Mouse (Mus musculus): ENCODE results near the gene Gp1ba. TPM values are rescaled to one million over a fixed set of nuclear protein-coding genes. Genes with fewer than 3 reads are reported as not detected.

Gene Gp1ba
- polyA plus RNA-seq, 1 experiment = 0.19 TPM

- Histone ChIP-seq H3K27ac (ENCODE audit: control insufficient read depth, insufficient read depth, low read depth, low read length) (no peak overlapping the region), H3K4me3 (ENCODE audit: control insufficient read depth, low read depth, low read length) (no peak overlapping the region), H3K36me3 (ENCODE audit: control insufficient read depth, insufficient read depth, low read length) (no peaks in the 10 kb centered on the region; the same call in 1 of the 2 replicates), H3K27me3 (ENCODE audit: control insufficient read depth, insufficient read depth, low read length) (no peaks in the 10 kb centered on the region), H3K4me1 (ENCODE audit: control insufficient read depth, insufficient read depth, low read length) (peaks cover 16% of the 10 kb centered on the region)
- TF ChIP-seq POLR2A (IDR thresholded peaks at IDR 0.05; ENCODE audit: control insufficient read depth, low read depth, low read length) = no peak
- no peak for TF ChIP-seq CTCF (IDR thresholded peaks at IDR 0.05; ENCODE audit: control insufficient read depth, insufficient read depth, insufficient replicate concordance, low read depth, low read length)
These were observed 19.1 kb downstream of the Gp1ba start for GRCm38 (mm10) chr11:70657991-70658390.

- Histone ChIP-seq H3K27ac (ENCODE audit: control insufficient read depth, insufficient read depth, low read depth, low read length) (no peak overlapping the region), H3K4me3 (ENCODE audit: control insufficient read depth, low read depth, low read length) (no peak overlapping the region)
These were observed 19.6 kb downstream of the Gp1ba start for GRCm38 (mm10) chr11:70658521-70658920.

DNA sequence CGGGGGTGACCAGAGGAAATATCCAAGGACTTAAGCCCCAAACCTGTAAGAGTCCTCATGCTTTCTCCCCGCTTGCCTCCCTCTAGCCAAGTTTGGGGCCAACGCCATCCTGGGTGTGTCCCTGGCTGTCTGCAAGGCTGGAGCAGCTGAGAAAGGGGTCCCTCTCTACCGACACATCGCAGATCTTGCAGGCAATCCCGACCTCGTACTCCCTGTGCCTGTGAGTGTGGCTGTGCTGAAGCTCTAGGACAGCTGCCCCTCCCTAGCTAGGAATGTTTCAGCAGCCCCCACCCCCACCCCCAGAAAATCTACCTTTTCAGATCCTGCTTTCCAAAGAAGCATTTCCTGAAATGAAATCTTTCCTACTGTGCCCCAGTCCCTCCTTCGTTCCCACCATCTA lies 20.0 kb downstream of the Gp1ba start:
- H3K4me1 ChIP-seq (ENCODE audit: control insufficient read depth, insufficient read depth, low read length) = peaks cover 16% of the 10 kb centered on the region
- no peak overlapping the region for H3K27ac ChIP-seq (ENCODE audit: control insufficient read depth, insufficient read depth, low read depth, low read length)
- TF ChIP-seq CTCF (IDR thresholded peaks at IDR 0.05; ENCODE audit: control insufficient read depth, insufficient read depth, insufficient replicate concordance, low read depth, low read length) (no peak), POLR2A (IDR thresholded peaks at IDR 0.05; ENCODE audit: control insufficient read depth, low read depth, low read length) (no peak)
- no peaks in the 10 kb centered on the region for H3K27me3 ChIP-seq (ENCODE audit: control insufficient read depth, insufficient read depth, low read length)
- no peak overlapping the region for H3K4me3 ChIP-seq (ENCODE audit: control insufficient read depth, low read depth, low read length)
- H3K36me3 ChIP-seq (ENCODE audit: control insufficient read depth, insufficient read depth, low read length) = no peaks in the 10 kb centered on the region; the same call in 1 of the 2 replicates

More at GRCm38 (mm10) chr11:70658521-70658920, 19.6 kb downstream of the Gp1ba start:
- Histone ChIP-seq H3K4me1 (ENCODE audit: control insufficient read depth, insufficient read depth, low read length) (peaks cover 16% of the 10 kb centered on the region), H3K36me3 (ENCODE audit: control insufficient read depth, insufficient read depth, low read length) (no peaks in the 10 kb centered on the region; the same call in 1 of the 2 replicates), H3K27me3 (ENCODE audit: control insufficient read depth, insufficient read depth, low read length) (no peaks in the 10 kb centered on the region)
- TF ChIP-seq CTCF (IDR thresholded peaks at IDR 0.05; ENCODE audit: control insufficient read depth, insufficient read depth, insufficient replicate concordance, low read depth, low read length) = no peak
- no peak for TF ChIP-seq POLR2A (IDR thresholded peaks at IDR 0.05; ENCODE audit: control insufficient read depth, low read depth, low read length)

- no peak overlapping the region for H3K4me3 ChIP-seq (ENCODE audit: control insufficient read depth, low read depth, low read length)
- H3K27me3 ChIP-seq (ENCODE audit: control insufficient read depth, insufficient read depth, low read length) = no peaks in the 10 kb centered on the region
- H3K4me1 ChIP-seq (ENCODE audit: control insufficient read depth, insufficient read depth, low read length) = peaks cover 16% of the 10 kb centered on the region
- H3K36me3 ChIP-seq (ENCODE audit: control insufficient read depth, insufficient read depth, low read length) = no peaks in the 10 kb centered on the region; the same call in none of the 2 replicates
- TF ChIP-seq CTCF (IDR thresholded peaks at IDR 0.05; ENCODE audit: control insufficient read depth, insufficient read depth, insufficient replicate concordance, low read depth, low read length) (no peak), POLR2A (IDR thresholded peaks at IDR 0.05; ENCODE audit: control insufficient read depth, low read depth, low read length) (no peak)
- H3K27ac ChIP-seq (ENCODE audit: control insufficient read depth, insufficient read depth, low read depth, low read length) = no peak overlapping the region
These were observed 21.6 kb downstream of the Gp1ba start for GRCm38 (mm10) chr11:70660571-70660970.

DNA sequence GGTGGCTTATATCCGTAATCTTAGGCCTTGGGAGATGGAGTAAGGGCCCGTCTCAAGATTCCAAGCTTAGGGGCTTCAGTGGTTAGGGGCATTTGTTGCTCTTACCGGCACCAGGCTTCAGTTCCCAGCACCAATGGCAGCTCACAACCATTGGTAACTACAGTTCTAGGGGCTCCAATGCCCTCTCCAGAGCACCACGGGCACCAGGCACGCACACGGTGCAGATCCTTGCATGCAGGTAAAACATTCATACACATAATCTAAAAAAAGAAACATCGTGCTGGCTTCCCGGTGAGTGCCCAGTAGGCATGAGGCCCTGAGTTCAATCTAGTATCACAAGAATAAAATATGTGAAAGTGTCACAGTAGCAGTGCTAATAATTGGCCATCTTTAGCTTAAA lies 24.2 kb downstream of the Gp1ba start:
- Histone ChIP-seq H3K36me3 (ENCODE audit: control insufficient read depth, insufficient read depth, low read length) (no peaks in the 10 kb centered on the region; the same call in none of the 2 replicates), H3K27me3 (ENCODE audit: control insufficient read depth, insufficient read depth, low read length) (no peaks in the 10 kb centered on the region)

GRCm38 (mm10) chr11:70663957-70664356 lies 25.0 kb downstream of the Gp1ba start:
- no peaks in the 10 kb centered on the region; the same call in none of the 2 replicates for H3K36me3 ChIP-seq (ENCODE audit: control insufficient read depth, insufficient read depth, low read length)
- H3K27me3 ChIP-seq (ENCODE audit: control insufficient read depth, insufficient read depth, low read length) = no peaks in the 10 kb centered on the region
- no peak for TF ChIP-seq POLR2A (IDR thresholded peaks at IDR 0.05; ENCODE audit: control insufficient read depth, low read depth, low read length)
- TF ChIP-seq CTCF (IDR thresholded peaks at IDR 0.05; ENCODE audit: control insufficient read depth, insufficient read depth, insufficient replicate concordance, low read depth, low read length) = no peak
- no peak overlapping the region for H3K27ac ChIP-seq (ENCODE audit: control insufficient read depth, insufficient read depth, low read depth, low read length)
- peaks cover 4% of the 10 kb centered on the region for H3K4me1 ChIP-seq (ENCODE audit: control insufficient read depth, insufficient read depth, low read length)
- H3K4me3 ChIP-seq (ENCODE audit: control insufficient read depth, low read depth, low read length) = no peak overlapping the region

More for the DNA sequence above, 24.2 kb downstream of the Gp1ba start:
- Histone ChIP-seq H3K4me1 (ENCODE audit: control insufficient read depth, insufficient read depth, low read length) (no peaks in the 10 kb centered on the region), H3K27ac (ENCODE audit: control insufficient read depth, insufficient read depth, low read depth, low read length) (no peak overlapping the region), H3K4me3 (ENCODE audit: control insufficient read depth, low read depth, low read length) (no peak overlapping the region)
- TF ChIP-seq CTCF (IDR thresholded peaks at IDR 0.05; ENCODE audit: control insufficient read depth, insufficient read depth, insufficient replicate concordance, low read depth, low read length) = no peak
- no peak for TF ChIP-seq POLR2A (IDR thresholded peaks at IDR 0.05; ENCODE audit: control insufficient read depth, low read depth, low read length)

DNA sequence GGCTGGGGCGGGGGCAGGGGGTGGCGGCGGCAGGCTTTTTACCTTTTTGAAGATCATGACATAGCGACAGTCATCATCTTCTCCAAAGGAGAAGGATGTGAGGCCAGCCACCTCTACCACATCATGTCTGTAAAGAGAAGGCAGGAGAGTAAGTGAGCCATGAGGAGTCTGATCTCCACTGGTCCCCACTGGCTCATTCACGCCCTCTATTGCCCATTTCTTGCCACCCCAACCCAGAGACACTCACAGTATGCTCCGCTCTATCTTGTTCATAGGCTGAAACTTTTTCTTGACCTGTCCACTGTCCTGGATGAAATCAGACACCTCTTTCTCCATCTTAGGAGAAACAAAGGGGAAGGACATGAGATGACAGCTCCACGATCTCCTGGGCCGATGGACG lies 25.8 kb downstream of the Gp1ba start:
- H3K4me1 ChIP-seq (ENCODE audit: control insufficient read depth, insufficient read depth, low read length) = peaks cover 7% of the 10 kb centered on the region
- no peak overlapping the region for H3K4me3 ChIP-seq (ENCODE audit: control insufficient read depth, low read depth, low read length)
- H3K27ac ChIP-seq (ENCODE audit: control insufficient read depth, insufficient read depth, low read depth, low read length) = no peak overlapping the region
- H3K36me3 ChIP-seq (ENCODE audit: control insufficient read depth, insufficient read depth, low read length) = no peaks in the 10 kb centered on the region; the same call in none of the 2 replicates
- TF ChIP-seq POLR2A (IDR thresholded peaks at IDR 0.05; ENCODE audit: control insufficient read depth, low read depth, low read length) = no peak
- no peak for TF ChIP-seq CTCF (IDR thresholded peaks at IDR 0.05; ENCODE audit: control insufficient read depth, insufficient read depth, insufficient replicate concordance, low read depth, low read length)
- no peaks in the 10 kb centered on the region for H3K27me3 ChIP-seq (ENCODE audit: control insufficient read depth, insufficient read depth, low read length)

Data from testis, adult 2 months (tissue).